Mouse (Mus musculus) left cerebral cortex, postnatal 36 days (tissue): Measurements from ENCODE around the gene Cenpf. TPM values are rescaled to one million over a fixed set of nuclear protein-coding genes. Genes with fewer than 3 reads are reported as not detected.
"Not testable (repeated sequence)": the region's sequence is repeated elsewhere in the genome, so short reads cannot be mapped to it uniquely, and the experiment has no call there.

Experiments
- DNase-seq, 2 experiments: peaks; one replicate each; pipeline ENCODE4 v3.0.0; 2021 to 2022; ENCODE audit warnings: low spot score in 2 of 2, mixed read lengths in 1 of 2
- intact Hi-C: fragments of 180-260 bp; cut with DNase I; formaldehyde crosslinking; loops from one replicate; pipeline ENCODE4 v1.15.1; 2025
- total RNA-seq, 2 experiments: library from RNA; stranded (reverse); gene quantifications; 2 replicates each; pipeline ENCODE4 v1.2.3; 2021

Gene Cenpf
- total RNA-seq, 2 experiments from 2014 or later: 0.69 to 1.5 TPM

DNA sequence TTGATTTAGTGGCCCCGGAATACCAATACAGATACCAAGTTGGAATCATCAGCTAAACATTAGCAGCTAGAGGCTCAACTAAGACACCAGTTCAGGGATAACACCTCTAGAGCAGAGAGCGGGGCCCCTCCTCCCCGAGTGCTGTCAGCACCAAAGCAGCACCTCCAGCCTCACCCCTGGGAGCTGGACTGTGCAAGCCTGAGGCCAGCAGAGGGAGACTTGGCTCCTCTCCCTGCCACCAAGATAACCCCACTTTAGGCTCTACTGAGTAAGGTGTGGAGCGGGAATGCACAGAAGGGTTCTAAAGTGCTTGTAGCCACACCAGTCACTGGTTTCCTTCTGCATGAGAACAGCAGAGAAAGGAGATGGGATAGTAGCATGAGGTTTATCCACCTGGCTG is 10.5 kb upstream of the Cenpf start:
- no peak for DNase-seq
- intact Hi-C loops: no loop called here

DNA sequence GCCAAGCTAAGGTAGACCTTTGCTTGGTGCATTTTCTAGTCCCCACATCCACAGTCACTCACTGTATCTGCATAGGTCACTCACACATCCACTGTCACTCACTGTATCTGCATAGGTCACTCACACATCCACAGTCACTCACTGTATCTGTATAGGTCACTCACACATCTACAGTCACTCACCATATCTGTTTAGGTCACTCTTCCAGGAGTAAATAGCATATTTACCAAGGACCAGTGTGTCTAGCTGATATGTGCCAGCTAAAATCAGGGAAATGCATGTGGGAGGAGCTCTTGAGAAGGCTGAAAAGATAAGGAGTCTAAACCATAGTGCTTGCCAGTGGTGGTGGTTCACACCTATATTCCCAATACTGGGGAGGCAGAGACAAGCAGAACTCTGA is 7.4 kb upstream of the Cenpf start:
- DNase-seq: no peak
- intact Hi-C loops: no loop called here

DNA sequence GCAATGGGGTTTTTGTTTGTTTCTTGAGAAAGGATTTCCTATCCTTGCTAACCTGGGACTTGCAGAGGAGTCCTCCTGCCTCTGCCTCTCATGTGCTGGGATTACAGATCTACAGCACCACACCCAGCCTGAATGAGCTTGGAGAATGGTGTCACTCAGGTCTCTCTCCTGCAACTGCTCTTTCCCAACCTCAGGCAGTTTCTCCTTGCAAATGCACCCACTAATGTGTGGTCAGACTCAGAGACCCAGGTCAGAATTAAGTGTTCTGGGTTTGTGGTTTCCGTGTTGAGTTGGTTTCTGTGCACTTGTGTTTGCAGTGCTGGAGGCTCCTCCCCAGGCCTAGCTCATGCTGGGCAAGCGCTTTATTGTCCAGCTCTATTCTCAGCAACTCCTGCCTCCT is 6.5 kb upstream of the Cenpf start:
- intact Hi-C loops: no loop called here

DNA sequence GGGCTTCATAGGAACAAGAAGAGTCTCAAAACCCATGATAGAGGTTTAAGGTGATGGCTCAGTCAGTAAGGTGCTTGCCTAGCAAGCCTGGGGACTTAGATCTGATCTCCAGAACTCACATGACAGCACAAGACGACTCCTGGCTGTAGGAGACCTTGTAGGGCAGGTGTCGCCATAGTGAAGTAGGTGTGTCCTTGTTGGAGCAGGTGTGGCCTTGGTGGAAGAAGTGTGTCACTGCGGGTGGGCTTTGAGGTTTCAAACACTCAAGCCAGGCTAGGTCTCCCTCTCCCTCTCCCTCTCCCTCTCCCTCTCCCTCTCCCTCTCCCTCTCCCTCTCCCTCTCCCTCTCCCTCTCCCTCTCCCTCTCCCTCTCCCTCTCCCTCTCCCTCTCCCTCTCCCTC is 4.6 kb upstream of the Cenpf start:
- DNase-seq, intact Hi-C loops: not testable (repeated sequence)

More for the DNA sequence above, 6.5 kb upstream of the Cenpf start:
- DNase-seq: no peak

DNA sequence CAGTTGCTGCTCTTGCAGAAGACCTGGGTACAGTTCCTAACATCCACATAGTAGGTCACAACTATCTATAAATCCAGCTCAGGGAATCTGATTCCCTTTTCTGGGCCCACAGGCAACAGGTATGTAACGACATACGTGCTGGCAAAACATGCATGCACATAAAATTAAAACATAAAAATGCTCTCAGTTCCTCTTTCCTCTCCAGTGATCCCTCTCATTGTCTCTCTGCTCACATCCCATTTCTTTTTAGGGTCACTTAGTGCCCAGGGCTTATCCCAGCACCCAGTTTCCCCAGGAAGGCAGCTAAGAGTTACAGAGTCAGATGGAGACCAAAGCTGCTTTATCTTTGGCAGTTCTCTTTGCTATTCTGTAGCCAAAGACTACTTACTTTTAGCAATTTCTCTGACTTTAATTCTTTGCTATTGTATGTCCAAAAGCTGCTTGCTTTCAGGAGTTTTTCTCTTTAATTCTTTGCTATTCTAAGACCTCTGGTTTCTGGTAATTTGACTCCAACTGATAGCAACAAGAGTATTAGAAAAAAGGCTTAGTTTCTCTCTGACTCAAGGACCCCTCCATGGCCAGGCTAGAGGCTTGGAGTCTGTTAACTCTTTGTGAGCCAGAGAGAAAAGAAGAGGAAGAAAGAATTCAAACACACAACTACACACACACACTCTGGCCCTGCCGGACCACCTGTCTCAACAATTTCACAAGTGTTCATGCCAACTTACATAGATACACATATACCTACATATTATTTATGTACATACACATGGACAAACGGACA is 1.4 kb upstream of the Cenpf start:
- intact Hi-C loops: no loop called here
- no peak for DNase-seq

DNA sequence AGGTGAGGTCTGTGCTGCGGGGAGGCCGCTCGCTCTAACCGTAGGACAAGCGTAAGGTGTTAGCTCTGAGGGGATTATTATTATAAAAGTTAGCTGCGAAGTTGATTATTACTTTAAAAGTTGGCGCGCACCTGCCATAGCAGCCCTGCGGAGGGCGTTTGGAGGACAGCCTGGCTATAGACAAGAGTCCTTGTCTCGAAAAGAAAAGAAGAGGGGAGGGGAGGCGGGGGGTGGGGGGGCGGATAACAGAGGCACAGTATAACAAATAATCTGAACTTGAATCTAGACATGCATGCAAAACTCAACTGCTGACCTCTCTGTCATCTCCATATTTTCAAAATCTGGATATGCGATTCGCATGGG is 483 bp upstream of the Cenpf start:
- intact Hi-C loops: no loop called here
- no peak for DNase-seq

DNA sequence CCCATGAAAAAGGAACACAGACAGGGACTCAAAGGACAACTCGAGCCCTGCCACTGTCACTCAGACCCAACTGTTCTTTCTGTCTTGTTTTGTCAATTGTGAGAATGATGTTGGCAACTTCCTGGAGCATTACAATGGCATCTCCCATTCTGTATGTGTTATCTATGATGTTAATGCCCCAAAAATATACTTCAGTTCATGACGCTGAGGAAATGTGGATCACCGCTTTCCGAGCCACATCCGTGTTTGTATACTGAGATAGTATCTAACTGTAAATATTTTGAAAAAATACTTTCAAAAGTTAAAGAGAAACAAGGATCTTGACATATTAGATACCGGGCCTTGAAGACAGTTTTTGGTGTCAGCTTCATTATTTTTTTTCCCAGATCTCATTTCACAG is 1.9 kb downstream of the Cenpf start:
- no peak for DNase-seq
- intact Hi-C loops: no loop called here

DNA sequence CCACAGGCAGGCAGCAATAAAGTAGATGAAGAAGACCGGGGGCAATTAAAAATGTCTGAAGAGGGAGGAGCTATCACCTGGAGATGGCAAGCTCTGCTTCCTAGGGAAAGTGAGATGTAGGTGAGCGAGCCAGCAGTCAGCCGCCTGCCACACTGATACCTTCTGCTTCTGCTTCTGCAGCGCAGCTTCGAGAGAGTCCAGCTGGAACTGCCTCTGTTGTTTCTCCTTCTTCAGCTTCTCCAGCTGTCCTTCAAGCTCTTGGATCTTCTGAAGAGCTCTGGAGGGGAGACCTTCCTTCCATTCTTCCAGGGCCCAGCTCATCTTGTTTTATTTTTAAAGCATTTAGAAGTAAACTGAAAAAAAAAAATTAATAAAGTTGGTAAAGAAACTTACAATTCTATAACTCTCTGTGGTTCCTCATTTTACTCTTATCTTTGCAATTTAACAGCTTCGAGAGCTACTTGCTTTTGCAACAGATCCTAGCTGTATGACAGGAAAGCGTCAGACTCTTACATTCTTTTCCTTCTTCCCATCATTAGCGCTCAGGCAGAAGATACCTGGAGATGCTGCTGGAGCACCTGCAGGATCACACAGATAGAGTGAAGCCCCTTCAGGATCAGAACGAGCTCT is 3.0 kb downstream of the Cenpf start:
- no peak for DNase-seq
- intact Hi-C loops: no loop called here

DNA sequence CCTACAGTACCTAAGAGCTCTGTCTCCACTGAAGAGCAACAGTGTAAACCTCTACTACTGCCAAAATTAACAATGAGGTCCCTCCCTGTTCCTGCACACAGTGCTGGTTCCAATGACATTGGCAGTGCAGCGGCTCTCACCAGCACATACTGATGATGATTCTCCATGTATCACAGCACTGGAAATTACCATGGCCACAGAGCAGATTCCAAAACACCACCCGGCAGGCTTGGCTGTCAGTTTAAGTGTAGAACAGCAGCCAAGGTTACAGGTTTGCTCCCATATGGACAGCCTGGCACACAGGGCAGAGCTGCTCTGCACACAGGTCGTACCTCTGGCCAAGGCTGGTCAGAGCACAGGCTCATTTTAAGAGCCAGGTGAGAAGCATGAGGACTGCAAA is 8.3 kb downstream of the Cenpf start:
- intact Hi-C loops: no loop called here
- DNase-seq: no peak

DNA sequence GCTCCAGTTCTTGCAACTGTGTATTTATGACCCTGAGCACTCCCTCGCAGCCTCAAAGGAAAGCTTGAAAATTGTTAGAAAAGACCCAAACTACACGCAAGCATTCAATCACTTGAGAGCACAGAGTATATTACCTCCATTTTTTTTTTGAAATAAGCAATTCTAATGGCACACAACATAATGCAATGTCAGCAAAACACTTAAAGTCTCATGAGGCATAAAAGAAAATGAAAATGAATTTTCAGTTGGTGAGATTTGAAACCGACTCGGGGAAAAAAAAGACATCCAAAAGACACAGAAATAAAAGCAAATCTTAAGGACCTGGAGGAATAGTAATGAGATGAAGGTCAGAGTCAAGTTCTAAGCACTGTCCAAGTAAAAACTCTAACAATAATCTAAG is 11.9 kb downstream of the Cenpf start:
- intact Hi-C loops: loop anchor here (1.0 kb wide), 1 partner anchor 653 kb away; no protein-coding TSS in a partner anchor
- no peak for DNase-seq

DNA sequence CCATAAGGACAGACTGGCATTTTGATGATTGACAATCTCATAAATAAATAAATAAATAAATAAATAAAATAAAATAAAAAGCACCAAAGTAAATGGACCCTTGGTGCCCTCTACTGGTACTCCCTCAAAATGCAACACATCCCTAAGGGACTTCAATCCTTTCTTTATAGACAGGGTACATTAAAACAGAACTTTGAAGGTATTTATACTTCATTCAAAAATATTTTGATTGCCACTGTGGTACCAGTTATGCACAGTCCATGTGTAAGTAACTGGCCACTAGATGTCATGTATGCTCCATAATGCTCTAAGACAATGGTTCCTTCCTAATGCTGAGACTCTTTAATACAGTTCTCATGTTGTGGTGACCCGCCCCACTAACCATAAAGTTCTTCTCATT is 12.5 kb downstream of the Cenpf start:
- no peak for DNase-seq
- intact Hi-C loops: loop anchor here (1.0 kb wide), 1 partner anchor 652 kb away; no protein-coding TSS in a partner anchor

DNA sequence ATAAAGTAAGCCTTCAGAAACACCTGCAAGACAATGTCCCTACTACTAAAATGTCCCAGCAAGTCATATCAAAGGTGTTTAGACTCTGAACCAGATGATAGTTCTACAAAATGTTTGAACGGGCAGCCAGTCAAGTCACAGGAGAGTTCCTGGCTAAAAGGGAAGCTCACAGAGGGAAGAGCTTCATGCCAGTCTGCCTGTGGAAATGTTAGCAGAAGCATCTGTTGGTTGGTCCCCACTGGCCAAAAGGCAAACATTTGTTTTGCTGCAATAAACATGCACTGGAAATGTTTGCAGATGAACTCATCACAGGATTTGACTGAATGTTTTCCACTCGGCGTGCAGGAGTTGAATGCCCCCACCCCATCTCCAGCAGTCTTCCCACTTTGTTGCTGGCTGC is 21.9 kb downstream of the Cenpf start:
- intact Hi-C loops: no loop called here
- no peak for DNase-seq

DNA sequence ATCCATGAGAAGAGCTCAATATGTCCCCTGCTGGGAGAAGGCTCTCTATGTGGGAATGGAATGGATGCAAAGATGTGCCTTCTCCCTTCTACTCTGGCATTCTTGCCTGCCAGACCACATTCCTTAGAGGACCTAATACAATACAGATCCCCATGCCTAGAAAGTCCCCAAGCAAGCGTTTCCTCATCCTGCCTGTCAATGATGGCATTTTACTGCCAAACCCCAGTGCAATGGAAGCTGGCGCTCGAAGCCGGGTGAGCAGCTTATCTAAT is 23.1 kb downstream of the Cenpf start:
- intact Hi-C loops: no loop called here
- no peak for DNase-seq

DNA sequence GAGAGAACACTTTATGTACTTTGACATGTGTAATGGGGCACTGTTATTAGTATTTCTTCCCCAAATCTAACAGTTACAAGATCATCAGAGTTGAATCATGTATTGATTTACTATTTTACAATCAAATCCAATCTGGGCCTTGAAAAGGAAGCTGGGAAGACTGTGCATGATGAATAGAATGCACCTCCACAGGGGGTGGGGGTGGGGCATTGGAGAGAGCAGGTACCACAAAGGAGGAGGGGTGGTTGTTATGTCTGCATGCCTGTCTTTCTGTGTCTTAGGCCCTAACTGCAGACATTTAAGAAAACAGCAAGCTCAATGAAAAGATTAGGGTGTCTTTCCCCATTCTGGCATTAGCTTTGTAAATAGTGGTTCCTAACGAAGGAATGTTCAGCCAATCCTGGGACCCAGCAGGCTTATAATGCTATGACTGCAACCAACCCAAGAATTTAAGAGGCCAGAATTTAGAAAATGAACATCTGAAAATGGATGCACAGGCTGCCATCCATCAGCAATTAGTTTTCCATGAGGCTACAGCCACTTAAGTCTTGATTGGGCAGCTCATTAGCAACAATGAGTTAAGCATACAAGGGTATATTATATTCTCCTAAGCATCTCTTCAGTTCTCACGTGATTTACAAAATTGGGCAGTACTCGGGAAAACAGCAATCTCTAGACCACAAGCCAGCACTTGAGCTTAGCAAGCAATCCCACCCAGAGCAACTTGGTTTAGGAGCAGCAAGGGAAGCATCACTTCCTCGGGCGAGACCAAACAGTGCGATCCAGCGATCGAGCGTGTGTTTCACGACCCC is 23.6 kb downstream of the Cenpf start:
- no peak for DNase-seq
- intact Hi-C loops: no loop called here

DNA sequence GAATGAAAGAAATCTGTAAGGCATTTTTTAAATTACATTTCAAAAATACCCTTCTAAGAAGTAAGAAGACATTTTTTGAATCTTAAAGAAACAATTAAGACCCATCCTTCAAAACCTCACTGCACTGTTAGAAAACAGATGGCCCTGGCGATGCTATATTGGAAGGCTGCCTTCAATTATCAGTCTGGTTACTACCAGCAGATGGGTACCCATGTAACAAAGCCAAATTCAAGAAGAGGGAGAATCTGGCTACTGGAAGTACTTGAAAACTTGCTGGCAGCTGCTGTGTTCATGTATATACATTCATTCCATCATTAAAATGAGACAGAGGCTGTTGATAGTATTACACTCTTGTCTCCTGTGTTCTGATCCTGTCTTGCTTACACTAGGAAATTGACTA is 24.4 kb downstream of the Cenpf start:
- intact Hi-C loops: no loop called here
- no peak for DNase-seq

DNA sequence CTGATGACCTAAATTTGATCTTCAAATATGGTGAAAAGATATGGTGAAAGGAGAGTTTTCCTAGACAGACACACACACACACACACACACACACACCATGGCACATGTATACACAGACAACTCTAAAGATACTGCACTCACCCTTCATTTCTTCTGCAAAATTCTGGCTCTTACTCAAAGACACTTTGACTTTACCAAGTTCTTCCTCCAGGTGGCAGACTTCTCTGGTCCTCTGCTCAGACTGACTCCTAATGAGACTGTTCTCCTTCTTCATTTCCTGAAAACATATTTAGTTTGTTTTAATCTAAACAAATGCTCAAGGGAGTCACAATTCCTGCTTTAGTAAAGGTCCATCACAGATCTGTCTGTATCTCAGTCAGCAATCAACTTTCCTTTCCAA is 26.0 kb downstream of the Cenpf start:
- intact Hi-C loops: no loop called here
- no peak for DNase-seq

DNA sequence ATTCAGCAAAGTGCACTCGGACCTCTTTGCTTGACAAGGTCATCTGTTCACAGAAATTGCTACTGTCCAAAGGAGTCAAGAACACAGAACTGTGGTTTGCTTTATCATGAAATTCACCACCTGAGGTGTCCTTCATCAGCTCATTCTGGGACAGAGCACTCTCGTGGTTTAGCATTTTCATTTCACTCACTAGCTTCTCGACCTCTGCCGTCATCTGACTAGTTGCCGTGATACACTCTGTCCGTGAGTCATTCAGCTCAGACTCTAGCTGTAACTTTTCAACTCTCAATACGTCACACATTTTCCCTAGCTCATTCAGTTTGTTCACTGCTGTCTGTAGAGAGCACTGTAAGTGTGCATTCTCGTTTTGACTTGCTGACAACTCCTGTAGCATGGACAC is 30.5 kb downstream of the Cenpf start:
- intact Hi-C loops: no loop called here
- DNase-seq: no peak

DNA sequence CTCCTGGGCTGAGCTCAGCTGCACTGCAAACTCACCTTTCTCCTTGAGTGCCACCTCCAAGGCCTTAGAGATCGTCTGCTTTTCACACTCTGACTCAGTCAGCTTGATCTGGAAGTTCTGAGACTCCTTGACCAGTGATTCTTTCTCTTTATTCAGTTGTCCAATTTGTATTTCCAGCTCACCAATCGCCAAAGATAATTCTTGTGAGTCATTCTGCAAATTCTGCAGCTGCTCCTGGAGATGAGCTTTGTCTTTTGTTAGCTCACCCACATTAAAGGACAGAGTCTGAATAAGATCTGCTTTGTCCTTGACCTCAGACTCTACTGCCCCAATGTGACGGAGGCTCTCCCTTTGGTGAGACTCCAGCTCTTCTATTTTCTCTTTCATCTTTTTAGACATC is 34.1 kb downstream of the Cenpf start:
- no peak for DNase-seq
- intact Hi-C loops: no loop called here

DNA sequence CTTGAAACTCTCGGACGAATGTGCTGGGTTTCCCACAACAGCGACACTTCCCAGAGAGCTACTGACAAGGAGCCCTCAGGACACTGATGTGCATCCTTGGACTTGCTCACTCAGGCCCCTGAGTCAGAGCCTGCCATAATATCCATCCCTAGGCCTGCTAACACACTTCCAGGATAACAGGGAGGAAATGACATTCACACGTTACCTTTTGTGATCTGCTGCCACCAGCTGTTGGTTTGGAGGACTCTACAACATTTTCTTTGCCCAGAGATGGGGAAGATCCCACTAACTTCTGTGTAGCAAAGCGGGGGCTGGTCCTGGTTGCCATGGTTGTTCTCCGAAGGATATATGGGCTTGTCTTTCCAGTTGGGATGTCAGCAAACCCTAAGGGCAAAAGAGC is 41.3 kb downstream of the Cenpf start:
- intact Hi-C loops: loop anchor here (5.0 kb wide), 1 partner anchor 619 kb away; no protein-coding TSS in a partner anchor
- DNase-seq: no peak

DNA sequence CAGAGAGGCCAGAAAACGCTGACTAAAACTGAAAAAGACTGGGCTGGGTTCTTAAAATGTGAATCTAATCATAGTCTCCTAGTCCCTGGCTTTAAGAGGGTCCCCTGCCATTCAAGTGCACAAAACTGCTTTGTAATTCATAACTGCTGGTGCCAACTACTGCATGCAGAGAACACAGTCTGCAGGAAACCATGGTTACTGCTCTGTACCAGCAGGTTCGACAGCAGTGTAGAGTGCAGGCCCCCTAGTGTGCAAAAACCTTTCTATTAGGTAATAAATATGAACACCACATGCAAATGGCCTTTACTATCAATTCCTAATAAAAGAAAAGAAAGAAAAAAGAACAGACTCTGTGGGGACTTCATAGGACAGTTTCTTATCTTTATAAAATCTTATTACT is 42.5 kb downstream of the Cenpf start:
- intact Hi-C loops: loop anchor here (5.0 kb wide), 1 partner anchor 618 kb away; no protein-coding TSS in a partner anchor
- no peak for DNase-seq
